Mouse (Mus musculus): ENCODE results near the gene Neurl1a. TPM values are rescaled to one million over a fixed set of nuclear protein-coding genes. Genes with fewer than 3 reads are reported as not detected.

Neurl1a gene
- total RNA-seq, 2 experiments from 2014 or later = 0.60 to 1.1 TPM

- intact Hi-C loops (cut with DNase I) = loop anchor here (1.0 kb wide), 1 partner anchor 46 kb away; no protein-coding TSS in a partner anchor
- peak in 1 of 2 experiments; percentile 18 for DNase-seq
Measured at GRCm38 (mm10) chr19:47167617-47168214, 10.9 kb upstream of the Neurl1a start.

DNA sequence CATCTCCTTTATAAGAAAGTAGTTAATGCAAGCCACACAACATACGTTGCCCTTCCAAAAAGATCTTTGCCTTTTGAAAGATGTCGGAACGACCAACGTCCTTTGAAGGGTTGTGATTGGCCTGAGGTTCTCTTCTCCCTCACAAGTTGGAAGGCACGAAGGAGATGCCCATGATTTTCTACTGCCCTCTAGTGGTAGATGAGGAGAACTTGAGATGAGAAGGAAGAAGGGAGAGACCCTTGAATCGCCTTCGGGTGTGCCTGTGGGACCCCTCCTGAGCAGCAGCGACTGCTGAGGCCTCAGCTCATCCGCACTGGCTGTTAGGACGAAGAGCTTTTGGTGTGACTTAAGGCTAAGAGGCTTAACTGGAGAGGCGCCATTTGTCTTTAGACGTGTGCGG is 10.4 kb upstream of the Neurl1a start:
- DNase-seq = peak; percentile 32 to 64
- intact Hi-C loops (cut with DNase I) = loop anchor here (1.0 kb wide), 1 partner anchor 47 kb away; no protein-coding TSS in a partner anchor

- DNase-seq = peak; percentile 88 to 93
- intact Hi-C loops (cut with DNase I) = loop anchor here (1.0 kb wide), 1 partner anchor 48 kb away; no protein-coding TSS in a partner anchor
Measured at GRCm38 (mm10) chr19:47168793-47169412, 9.7 kb upstream of the Neurl1a start.

DNA sequence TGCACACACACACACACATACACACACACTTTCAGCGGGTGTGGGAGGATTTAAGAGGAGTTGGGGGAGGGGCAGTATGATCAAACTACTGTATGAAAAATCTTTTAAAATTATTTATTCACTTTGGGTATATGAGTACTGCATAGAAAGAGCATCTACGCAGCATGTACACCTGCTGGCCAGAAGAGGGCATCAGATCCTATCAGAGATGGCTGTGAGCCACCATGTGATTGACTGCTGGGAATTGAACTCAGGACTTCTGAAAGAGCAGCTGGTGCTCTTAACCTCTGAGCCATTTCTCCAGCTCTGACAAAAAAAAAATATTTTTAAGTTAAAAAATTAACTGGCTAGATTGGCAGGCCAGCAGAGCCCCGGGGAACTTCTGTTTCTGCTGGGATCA is 4.1 kb upstream of the Neurl1a start:
- peak; percentile 21 to 35 for DNase-seq
- intact Hi-C loops (cut with DNase I) = no loop called here

GRCm38 (mm10) chr19:47175472-47175871 is 3.1 kb upstream of the Neurl1a start:
- intact Hi-C loops (cut with DNase I) = loop anchor here (5.0 kb wide), 1 partner anchor 82 kb away; no protein-coding TSS in a partner anchor
- no peak for DNase-seq

- DNase-seq = no peak
- intact Hi-C loops (cut with DNase I) = loop anchor here (5.0 kb wide), 1 partner anchor 80 kb away; no protein-coding TSS in a partner anchor
Measured at GRCm38 (mm10) chr19:47176916-47177505, 1.6 kb upstream of the Neurl1a start.

- peak; percentile 4 to 32 for DNase-seq
- intact Hi-C loops (cut with DNase I) = loop anchor here (2.0 to 5.0 kb wide), 2 partner anchors 79 to 161 kb away; no protein-coding TSS in a partner anchor
Measured at GRCm38 (mm10) chr19:47178001-47178400, 619 bp upstream of the Neurl1a start.

DNA sequence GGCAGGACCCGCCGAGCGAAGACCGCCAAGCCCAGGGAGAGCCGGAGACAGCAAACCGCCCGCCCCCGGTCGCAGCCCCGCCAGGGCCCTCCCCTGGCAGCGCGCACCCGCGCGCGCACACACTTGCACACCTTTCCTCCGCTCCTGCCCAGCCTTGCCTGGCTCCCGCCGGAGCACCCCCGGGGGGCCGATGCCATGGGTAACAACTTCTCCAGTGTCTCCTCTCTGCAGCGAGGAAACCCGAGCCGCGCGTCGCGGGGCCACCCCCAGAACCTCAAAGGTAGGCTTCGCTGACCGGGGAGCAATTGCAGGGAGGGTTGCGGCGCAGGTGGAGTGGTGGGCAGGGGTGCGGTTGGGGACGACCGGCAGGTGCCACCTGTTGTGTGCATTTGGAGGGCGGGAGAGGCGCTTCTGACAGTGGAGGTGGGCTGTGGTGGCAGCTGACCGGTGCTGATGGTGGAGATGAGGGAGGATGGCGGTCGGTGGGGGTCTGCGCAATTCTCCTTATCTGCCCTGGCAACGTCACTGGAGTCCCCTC is 721 bp downstream of the Neurl1a start:
- intact Hi-C loops (cut with DNase I) = loop anchor here (2.0 to 5.0 kb wide), 2 partner anchors 78 to 159 kb away; no protein-coding TSS in a partner anchor

GRCm38 (mm10) chr19:47180011-47180410 is 1.4 kb downstream of the Neurl1a start:
- no peak for DNase-seq
- intact Hi-C loops (cut with DNase I) = no loop called here

More for the DNA sequence above, 721 bp downstream of the Neurl1a start:
- peak; percentile 10 to 27 for DNase-seq

DNA sequence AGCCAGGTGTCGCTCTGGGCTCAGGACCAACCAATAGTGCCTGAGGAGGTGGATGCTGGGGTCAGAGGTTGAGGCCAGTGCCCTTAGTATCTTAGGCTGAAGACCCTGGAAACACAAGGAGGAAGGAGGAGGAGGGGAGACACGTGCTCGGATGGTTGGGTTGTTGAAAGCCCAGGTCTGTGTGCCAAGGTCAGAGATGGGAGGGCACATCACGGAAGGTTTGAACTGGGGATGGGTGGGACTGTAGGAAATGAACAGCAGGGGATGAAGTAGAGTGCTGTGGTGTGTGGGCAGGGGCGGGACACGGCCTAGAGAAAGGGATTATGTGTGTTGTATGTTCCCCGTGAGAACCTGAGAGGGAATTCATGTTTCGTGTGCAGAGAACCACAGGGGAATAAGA is 5.6 kb downstream of the Neurl1a start:
- intact Hi-C loops (cut with DNase I) = no loop called here
- DNase-seq = no peak

DNA sequence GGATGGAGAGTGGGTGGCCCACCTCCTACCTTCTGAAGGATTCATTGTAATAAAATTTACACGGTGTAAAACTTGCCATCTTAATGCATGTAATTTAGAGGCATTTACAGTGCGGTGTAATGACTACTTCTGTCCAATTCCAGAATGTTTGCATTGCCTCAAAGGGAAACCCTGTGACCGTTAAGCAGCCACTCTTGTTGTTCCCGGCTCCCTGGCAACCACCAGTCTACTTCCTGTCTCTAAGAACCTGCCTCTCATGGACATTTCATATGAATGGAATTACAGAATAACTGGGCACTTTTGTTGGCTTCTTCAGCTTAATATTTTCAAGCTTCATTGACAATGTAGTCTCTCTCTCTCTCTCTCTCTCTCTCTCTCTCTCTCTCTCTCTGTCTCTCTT is 6.1 kb downstream of the Neurl1a start:
- intact Hi-C loops (cut with DNase I) = no loop called here
- no peak for DNase-seq

DNA sequence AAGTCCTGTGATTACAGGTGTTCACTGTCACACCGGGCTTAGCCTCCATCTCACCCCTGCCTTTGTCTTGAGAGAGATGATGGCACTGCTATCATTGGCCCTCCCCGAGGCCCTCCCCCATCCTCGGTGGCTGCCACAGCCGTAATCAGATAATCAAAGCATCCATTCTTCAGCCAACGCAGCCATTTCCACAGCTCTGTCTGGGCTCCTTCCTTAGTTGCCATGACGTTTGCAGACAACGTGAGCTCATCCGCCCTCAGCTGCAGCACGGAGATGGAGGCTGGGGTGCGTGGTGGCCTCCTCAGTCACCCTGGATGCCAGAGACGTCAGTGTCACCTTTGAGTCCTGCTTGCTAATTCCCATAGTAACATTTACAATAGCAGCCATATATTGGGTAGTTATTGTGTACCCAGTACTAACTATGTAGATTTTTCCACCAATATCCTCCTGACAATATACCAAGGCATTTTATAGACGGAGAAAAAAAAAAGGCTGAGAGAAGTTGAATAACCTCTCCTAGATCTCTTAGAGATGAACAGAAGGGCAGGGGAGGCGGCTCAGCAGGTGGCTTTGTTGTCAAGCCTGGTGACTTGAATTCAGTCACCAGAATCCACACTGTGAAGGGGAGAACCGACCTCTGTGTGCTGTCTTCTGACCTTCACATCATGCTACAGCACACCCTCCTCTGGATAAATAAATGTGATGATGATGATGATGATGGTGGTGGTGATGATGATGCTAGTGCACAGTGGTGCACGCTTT is 8.1 kb downstream of the Neurl1a start:
- intact Hi-C loops (cut with DNase I) = no loop called here
- DNase-seq = no peak

- DNase-seq = no peak
- intact Hi-C loops (cut with DNase I) = no loop called here
Measured at GRCm38 (mm10) chr19:47188515-47189128, 10.0 kb downstream of the Neurl1a start.

GRCm38 (mm10) chr19:47192158-47192557 is 13.5 kb downstream of the Neurl1a start:
- DNase-seq = no peak
- intact Hi-C loops (cut with DNase I) = no loop called here

- intact Hi-C loops (cut with DNase I) = no loop called here
- no peak for DNase-seq
Measured at GRCm38 (mm10) chr19:47198671-47199350, 20.2 kb downstream of the Neurl1a start.

- intact Hi-C loops (cut with DNase I) = no loop called here
- DNase-seq = no peak
Measured at GRCm38 (mm10) chr19:47201972-47202371, 23.4 kb downstream of the Neurl1a start.

GRCm38 (mm10) chr19:47202429-47202828 is 23.8 kb downstream of the Neurl1a start:
- intact Hi-C loops (cut with DNase I) = no loop called here

DNA sequence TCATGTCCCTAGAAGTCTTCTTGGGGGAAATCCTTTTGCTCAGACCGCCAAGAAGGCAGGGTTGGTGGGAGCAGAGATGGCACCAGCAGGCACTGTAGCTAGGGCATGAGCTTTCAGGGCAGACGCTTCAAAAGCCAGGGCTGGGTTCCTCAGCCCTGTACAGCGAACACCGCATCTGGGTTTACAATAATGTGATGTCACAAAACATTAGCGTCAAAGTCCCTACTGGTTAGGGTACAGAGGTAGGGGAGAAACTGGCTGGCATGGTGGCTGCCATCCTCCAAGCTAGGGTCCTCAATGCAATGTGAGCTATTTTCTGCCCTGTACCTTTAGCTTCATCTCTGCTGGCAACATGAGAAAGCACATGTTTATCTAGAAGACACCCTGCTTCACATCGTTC is 24.4 kb downstream of the Neurl1a start:
- intact Hi-C loops (cut with DNase I) = no loop called here
- DNase-seq = no peak

More at GRCm38 (mm10) chr19:47202429-47202828, 23.8 kb downstream of the Neurl1a start:
- DNase-seq = no peak

DNA sequence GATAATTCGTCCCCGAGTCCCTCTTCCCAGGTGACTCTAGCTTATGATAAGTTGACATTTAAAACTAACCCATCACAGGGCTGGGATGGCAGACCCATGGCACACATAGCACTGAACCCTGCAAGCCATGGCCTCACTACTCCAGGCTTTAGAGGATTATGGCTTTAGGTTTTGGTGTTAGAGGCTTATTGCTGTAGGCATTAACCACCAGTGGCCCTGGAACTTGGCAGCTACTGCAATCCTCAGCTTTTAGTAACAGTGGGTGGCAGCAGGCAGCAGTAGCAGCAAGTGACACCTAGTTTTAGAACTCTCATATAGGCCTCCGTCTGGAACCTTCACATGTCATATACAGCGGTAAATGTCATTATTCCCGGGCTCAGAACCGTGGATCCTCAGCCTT is 26.0 kb downstream of the Neurl1a start:
- intact Hi-C loops (cut with DNase I) = no loop called here
- no peak for DNase-seq

DNA sequence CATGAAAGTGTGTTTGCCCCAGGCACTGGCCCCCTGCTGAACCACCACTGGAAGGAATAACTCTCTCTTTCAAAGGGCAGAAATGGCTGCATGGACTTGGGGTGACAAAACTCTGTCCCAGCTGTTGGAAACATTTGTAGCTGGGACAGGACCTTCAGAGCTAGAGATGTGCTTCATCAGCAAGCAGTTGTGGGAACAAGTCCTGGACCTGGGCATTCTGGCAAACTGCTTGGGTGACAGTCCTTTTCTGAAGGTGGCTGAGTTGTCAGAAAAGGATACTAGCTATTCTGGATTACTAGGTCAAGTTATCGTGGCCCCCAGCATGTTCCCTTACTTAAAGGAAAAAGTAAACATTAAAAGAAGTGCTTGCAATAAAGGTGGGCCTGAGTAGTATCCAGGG is 27.5 kb downstream of the Neurl1a start:
- intact Hi-C loops (cut with DNase I) = no loop called here
- DNase-seq = no peak
